Mouse (Mus musculus): Measurements from ENCODE around the gene Timm44. TPM values are rescaled to one million over a fixed set of nuclear protein-coding genes. Genes with fewer than 3 reads are reported as not detected.

Timm44 gene
- total and polyA plus RNA-seq, 3 experiments = 174 to 199 TPM; not detected in 1

GRCm38 (mm10) chr8:4304124-4304547 is 28.4 kb upstream of the Timm44 start (continued):
- TF ChIP-seq USF2 (IDR thresholded peaks at IDR 0.05; ENCODE audit: borderline replicate concordance in 1 of 2, insufficient read depth in 1 of 2, low read depth in 1 of 2, low read length in 2 of 2) (peak in 1 of 2 experiments; percentile 78; a peak in 2 of 4 replicates), SIN3A (IDR thresholded peaks at IDR 0.05; ENCODE audit: low read length) (peak; percentile 87), RCOR1 (IDR thresholded peaks at IDR 0.05; ENCODE audit: low read depth, low read length) (peak; percentile 54; the same call in 1 of the 2 replicates), ZMIZ1 (IDR thresholded peaks at IDR 0.05; ENCODE audit: low read depth, low read length) (0 out of 2 replicates have a peak, but pooled peaks have one; percentile 43), RAD21 (IDR thresholded peaks at IDR 0.05; ENCODE audit: low read depth, low read length) (no peak; the same call in 1 of the 2 replicates), JUND (IDR thresholded peaks at IDR 0.05; ENCODE audit: low read depth, low read length) (no peak), GABPA (IDR thresholded peaks at IDR 0.05; ENCODE audit: low read depth, low read length) (no peak), CTCF (IDR thresholded peaks at IDR 0.05 in 2 of 3, conservative IDR thresholded peaks at IDR 0.05 in 1 of 3; ENCODE audit: control insufficient read depth in 1 of 3, insufficient read depth in 1 of 3, low read depth in 2 of 3, low read length in 3 of 3, poor library complexity in 1 of 3, severe bottlenecking in 1 of 3) (no peak), ELF1 (IDR thresholded peaks at IDR 0.05; ENCODE audit: low read depth, low read length) (no peak), POLR2A (IDR thresholded peaks at IDR 0.05; ENCODE audit: control insufficient read depth in 1 of 2, insufficient read depth in 1 of 2, low read depth in 1 of 2, low read length in 2 of 2, poor library complexity in 1 of 2) (no peak; a peak in 1 of 4 replicates), MAZ (IDR thresholded peaks at IDR 0.05; ENCODE audit: low read depth, low read length) (no peak), CHD2 (IDR thresholded peaks at IDR 0.05; ENCODE audit: low read length) (peak; percentile 19), ETS1 (IDR thresholded peaks at IDR 0.05; ENCODE audit: low read depth, low read length) (peak; percentile 91), USF1 (IDR thresholded peaks at IDR 0.05; ENCODE audit: low read depth, low read length) (peak; percentile 96), MAX (IDR thresholded peaks at IDR 0.05; ENCODE audit: low read length) (peak; percentile 94)

GRCm38 (mm10) chr8:4297822-4298221 is 22.1 kb upstream of the Timm44 start:
- no peak for TF ChIP-seq USF1 (IDR thresholded peaks at IDR 0.05; ENCODE audit: low read depth, low read length)
- TF ChIP-seq ETS1 (IDR thresholded peaks at IDR 0.05; ENCODE audit: low read depth, low read length) = 0 out of 2 replicates have a peak, but pooled peaks have one; percentile 43
- TF ChIP-seq SMC3 (IDR thresholded peaks at IDR 0.05; ENCODE audit: low read depth, low read length) = no peak
- TF ChIP-seq RCOR1 (IDR thresholded peaks at IDR 0.05; ENCODE audit: low read depth, low read length) = 0 out of 2 replicates have a peak, but pooled peaks have one; percentile 21
- peak; percentile 84 for TF ChIP-seq GATA1 (IDR thresholded peaks at IDR 0.05; ENCODE audit: low read depth, low read length)
- TF ChIP-seq EP300 (IDR thresholded peaks at IDR 0.05; ENCODE audit: low read depth in 1 of 2, low read length in 2 of 2) = peak in 1 of 2 experiments; percentile 70; a peak in 2 of 4 replicates
- TF ChIP-seq CHD2 (IDR thresholded peaks at IDR 0.05; ENCODE audit: low read length) = no peak
- TF ChIP-seq MYC (IDR thresholded peaks at IDR 0.05; ENCODE audit: low read depth, low read length) = 0 out of 2 replicates have a peak, but pooled peaks have one; percentile 48
- TF ChIP-seq ZKSCAN1 (IDR thresholded peaks at IDR 0.05; ENCODE audit: low read depth, low read length) = no peak
- TF ChIP-seq MXI1 (IDR thresholded peaks at IDR 0.05; ENCODE audit: low read depth, low read length) = peak; percentile 58; the same call in 1 of the 2 replicates
- TF ChIP-seq SIN3A (IDR thresholded peaks at IDR 0.05; ENCODE audit: low read length) = peak; percentile 57
- H3K27ac ChIP-seq (ENCODE audit: control insufficient read depth, low read depth, low read length) = peak overlapping the region; percentile 61; the same call in 1 of the 2 replicates
- no peaks in the 10 kb centered on the region for H3K27me3 ChIP-seq (ENCODE audit: control insufficient read depth in 1 of 2, insufficient read depth in 2 of 2, low read length in 2 of 2)
- H3K4me3 ChIP-seq (ENCODE audit: control insufficient read depth in 1 of 2, insufficient read depth in 1 of 2, low read depth in 2 of 2, low read length in 2 of 2) = no peak overlapping the region
- H3K9ac ChIP-seq (ENCODE audit: control insufficient read depth, low read depth, low read length, poor library complexity, severe bottlenecking) = no peak overlapping the region
- peaks cover 27 to 35% of the 10 kb centered on the region in 2 experiments for H3K36me3 ChIP-seq (ENCODE audit: control insufficient read depth in 1 of 2, insufficient read depth in 2 of 2, low read length in 2 of 2)
- peaks cover 8% of the 10 kb centered on the region for H3K79me2 ChIP-seq (ENCODE audit: control insufficient read depth, insufficient read depth, low read length, poor library complexity)
- DNase-seq (ENCODE audit: low read depth, low spot score) = peak; percentile 86
- peaks cover 6 to 7% of the 10 kb centered on the region in 2 experiments; a peak in 3 of 4 replicates for H3K4me1 ChIP-seq (ENCODE audit: control insufficient read depth in 1 of 2, insufficient read depth in 2 of 2, low read length in 2 of 2)
- H3K9me3 ChIP-seq (replicated peaks; ENCODE audit: insufficient read depth, low read length) = no peaks in the 10 kb centered on the region
